ENCODE assay signal across 9 mouse cellular contexts in genomic region chr7:44465111-44465510, GRCm38 (mm10). TPM values are rescaled to one million over a fixed set of nuclear protein-coding genes. Genes with fewer than 3 reads are reported as not detected.
DNase-seq lines count a peak whose midpoint lies in the region; ATAC-seq and TF ChIP-seq lines count a peak whose summit lies in the region.
"Had no signal": no experiment of that assay in that cellular context is flagged by ENCODE, and none has a peak within 500 bp of the region (broad histone marks: within the 10 kb centered on the region; RNA-seq: fewer than 3 reads in every experiment).

TSS of gene Aspdh (plus strand) at chr7:44465391.

- peak within 1 kb of the TSS; percentile 40 for H3K9ac ChIP-seq in forebrain, embryonic 14.5 days (ENCODE audit: low read length)
- H3K9ac ChIP-seq in midbrain, postnatal 0 days (replicated peaks; ENCODE audit: low read length, poor library complexity, severe bottlenecking), result peak within 1 kb of the TSS; percentile 36; the same call in 1 of the 2 replicates

- H3K27me3 ChIP-seq in forebrain, embryonic 14.5 days (replicated peaks; ENCODE audit: control insufficient read depth, insufficient read depth, low read length), result no peaks in the 10 kb centered on the region
- no peaks in the 10 kb centered on the region for H3K27me3 ChIP-seq in midbrain, postnatal 0 days (ENCODE audit: insufficient read depth, low read length)

- H3K27ac ChIP-seq in forebrain, embryonic 14.5 days (ENCODE audit: low read depth, low read length), result peak within 1 kb of the TSS; percentile 78
- peak within 1 kb of the TSS; percentile 96 for H3K27ac ChIP-seq in layer of hippocampus, adult 2 months
- peak within 1 kb of the TSS; percentile 91 for H3K27ac ChIP-seq in midbrain, postnatal 0 days (ENCODE audit: low read depth, low read length)
- H3K27ac ChIP-seq: macrophage; stomach, postnatal 0 days had no signal

- 46% methylated on average over 2 of the region's 2 CpGs for WGBS in forebrain, embryonic 14.5 days
- WGBS in midbrain, postnatal 0 days, result 24% methylated on average over 2 of the region's 2 CpGs

- intact Hi-C loops in left cerebral cortex, postnatal 14 days (cut with DNase I), result no loop called here

- TF ChIP-seq CTCF in layer of hippocampus, adult 2 months (conservative IDR thresholded peaks at IDR 0.05), result no peak
- no peak for TF ChIP-seq CTCF in midbrain, postnatal 0 days (IDR thresholded peaks at IDR 0.05)

- peak within 1 kb of the TSS; percentile 21; the same call in 1 of the 2 replicates for H3K4me2 ChIP-seq in forebrain, embryonic 14.5 days (ENCODE audit: low read length)
- no peak within 1 kb of the TSS for H3K4me2 ChIP-seq in midbrain, postnatal 0 days (ENCODE audit: low read depth, low read length, poor library complexity, severe bottlenecking)

- DNase-seq in left cerebral cortex, postnatal 14 days (ENCODE audit: low spot score in 2 of 2), result no peak
- DNase-seq in left cerebral cortex, adult 9 months (ENCODE audit: low spot score in 2 of 2), result no peak
- no peak for DNase-seq in forebrain, embryonic 14.5 days (ENCODE audit: low spot score)
- DNase-seq in layer of hippocampus, adult 2 months (ENCODE audit: low spot score in 2 of 2), result no peak
- no peak for DNase-seq in midbrain, postnatal 0 days (ENCODE audit: low spot score)
- no peak for DNase-seq in thymus, postnatal 10 days (ENCODE audit: low spot score in 2 of 2)

- no peak within 1 kb of the TSS for H3K4me3 ChIP-seq in forebrain, embryonic 14.5 days (ENCODE audit: low read depth, low read length)
- no peak within 1 kb of the TSS for H3K4me3 ChIP-seq in layer of hippocampus, adult 2 months
- H3K4me3 ChIP-seq in midbrain, postnatal 0 days (ENCODE audit: low read depth, low read length), result no peak within 1 kb of the TSS

- peaks cover 27% of the 10 kb centered on the region for H3K4me1 ChIP-seq in forebrain, embryonic 14.5 days (ENCODE audit: control insufficient read depth, insufficient read depth, low read length)
- H3K4me1 ChIP-seq in midbrain, postnatal 0 days (ENCODE audit: insufficient read depth, low read length), result peaks cover 26% of the 10 kb centered on the region

- no peaks in the 10 kb centered on the region for H3K9me3 ChIP-seq in forebrain, embryonic 14.5 days (replicated peaks; ENCODE audit: control insufficient read depth, low read length)
- no peaks in the 10 kb centered on the region for H3K9me3 ChIP-seq in midbrain, postnatal 0 days (ENCODE audit: low read length)

- no peak for ATAC-seq in forebrain, embryonic 14.5 days
- ATAC-seq in midbrain, postnatal 0 days (ENCODE audit: low FRiP score), result no peak
- no peak for ATAC-seq in erythroid progenitor cell, adult 5-6 weeks (replicated peaks; ENCODE audit: low FRiP score, poor library complexity, severe bottlenecking)

- peaks cover 41% of the 10 kb centered on the region for H3K36me3 ChIP-seq in forebrain, embryonic 14.5 days (ENCODE audit: control insufficient read depth, insufficient read depth, low read length)
- H3K36me3 ChIP-seq in midbrain, postnatal 0 days (ENCODE audit: insufficient read depth, low read length), result peaks cover 40% of the 10 kb centered on the region

RNA-seq across cellular contexts. Expression of gene Aspdh, which starts in this region (rescaled TPM):
- total RNA-seq in left cerebral cortex, postnatal 14 days (2021), result 10 to 100 TPM; 11.2 to 13.4 TPM
- polyA plus RNA-seq in forebrain, embryonic 14.5 days (2014; fragmentation: Nextera tagmentation; extraction: Ambion mirVana), result 5.3 TPM in 2 replicates
- total RNA-seq in layer of hippocampus, adult 2 months (2021), result 10 to 100 TPM; 12.2 to 18.1 TPM
- 7.1 and 11.8 TPM in 2 replicates for total RNA-seq in midbrain, postnatal 0 days (2014; rRNA removed)
- 2.1 and 3.7 TPM in 2 replicates for polyA plus RNA-seq in midbrain, postnatal 0 days (2015; fragmentation: Nextera tagmentation; extraction: Ambion mirVana)
- total RNA-seq in erythroid progenitor cell, adult 5-6 weeks (2015; ENCODE audit: low replicate concordance), result not detected in 2 replicates
- 1.4 TPM in 1 of 2 replicates, not detected in the other for total RNA-seq in erythroid progenitor cell, adult 5-6 weeks (2017; ENCODE audit: low replicate concordance)
- polyA plus RNA-seq: macrophage had no signal
